Mouse (Mus musculus) 3T3-L1 (cell line): ENCODE data around the gene Btbd17.
A peak's percentile ranks its signal among the peaks of the same experiment; 100 is the strongest.

Experiments
- DNase-seq: peaks from one replicate; pipeline ENCODE4 v3.0.0-alpha.2; 2015; ENCODE audit warnings: low read depth, low spot score

Gene Btbd17

GRCm38 (mm10) chr11:114769911-114770310 lies 25.8 kb downstream of the Btbd17 start:
- no peak for DNase-seq

- no peak for DNase-seq
Observed at GRCm38 (mm10) chr11:114764820-114765818, 30.6 kb downstream of the Btbd17 start, which contains the start of gene Kif19a. Kif19a (plus strand) TSS chr11:114765388.

- DNase-seq = no peak
Observed at GRCm38 (mm10) chr11:114747564-114748138, 48.1 kb downstream of the Btbd17 start.

GRCm38 (mm10) chr11:114745134-114745533 lies 50.6 kb downstream of the Btbd17 start:
- DNase-seq = peak; percentile 93

GRCm38 (mm10) chr11:114741451-114741850 lies 54.3 kb downstream of the Btbd17 start:
- DNase-seq = no peak
